8 mouse cellular contexts compared by ENCODE assay signal in the genomic region with DNA sequence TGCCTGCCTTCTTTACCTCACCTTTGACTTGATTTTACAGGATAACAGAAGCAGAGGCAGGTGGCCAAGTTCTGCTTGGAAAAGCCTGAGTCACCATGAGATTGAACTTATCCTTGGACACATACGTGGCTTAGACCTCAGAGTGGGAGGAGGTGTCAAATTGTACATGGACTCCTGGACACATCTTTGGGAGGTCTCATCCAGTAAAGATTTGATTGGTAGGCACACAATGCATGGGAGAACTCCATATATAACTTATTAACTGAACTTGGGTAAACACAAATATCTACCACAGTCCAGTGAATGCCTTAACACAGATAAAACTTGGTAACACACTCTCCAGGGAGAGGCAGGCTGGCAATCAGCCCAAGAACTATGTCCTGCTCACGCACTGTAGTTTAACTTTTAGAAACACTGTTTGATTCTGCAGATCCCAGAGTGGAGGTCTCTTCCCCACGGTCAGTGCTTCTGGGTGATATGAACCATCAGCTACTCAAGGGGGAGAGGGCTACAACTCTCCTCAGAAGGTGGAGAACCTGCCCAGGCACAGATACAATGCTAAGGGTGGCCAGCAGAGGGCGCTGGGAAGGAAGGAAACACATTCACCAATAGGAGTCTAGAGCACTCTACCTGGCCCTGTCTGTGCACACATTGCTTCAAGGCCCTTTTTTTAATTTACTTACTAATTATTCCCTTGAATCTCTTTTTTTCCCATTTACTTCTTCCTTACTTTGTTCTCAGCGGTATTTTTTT. TPM values are rescaled to one million over a fixed set of nuclear protein-coding genes. Genes with fewer than 3 reads are reported as not detected.
DNase-seq lines count a peak whose midpoint lies in the region; ATAC-seq and TF ChIP-seq lines count a peak whose summit lies in the region.
"Had no signal": no experiment of that assay in that cellular context is flagged by ENCODE, and none has a peak within 500 bp of the region (broad histone marks: within the 10 kb centered on the region; RNA-seq: fewer than 3 reads in every experiment).

No protein-coding gene starts in this region.

- 29% methylated on average over 5 of the region's 5 CpGs for WGBS in kidney, embryonic 15.5 days
- 22% methylated on average over 5 of the region's 5 CpGs for WGBS in liver, postnatal 0 days (ENCODE audit: insufficient replicate concordance)

- peaks cover 7% of the 10 kb centered on the region; the same call in 1 of the 2 replicates for H3K4me1 ChIP-seq in bone marrow macrophage, adult 2 months (ENCODE audit: control insufficient read depth, insufficient read depth, low read length)
- no peaks in the 10 kb centered on the region for H3K4me1 ChIP-seq in kidney, embryonic 15.5 days
- H3K4me1 ChIP-seq in liver, postnatal 0 days (ENCODE audit: insufficient read depth), result no peaks in the 10 kb centered on the region; the same call in 1 of the 2 replicates

- H3K4me2 ChIP-seq in kidney, embryonic 15.5 days, result no peak overlapping the region
- peak overlapping the region; percentile 18; the same call in 1 of the 2 replicates for H3K4me2 ChIP-seq in liver, postnatal 0 days (ENCODE audit: low read depth, low read length)

- peaks cover 9% of the 10 kb centered on the region for H3K36me3 ChIP-seq in kidney, embryonic 15.5 days
- H3K36me3 ChIP-seq in liver, postnatal 0 days (replicated peaks; ENCODE audit: insufficient read depth, low read length), result 0 out of 2 replicates have a peak, but pooled peaks cover 4% of the 10 kb centered on the region

- TF ChIP-seq CTCF in bone marrow macrophage, adult 2 months (IDR thresholded peaks at IDR 0.05; ENCODE audit: low read depth, low read length), result peak; percentile 91
- peak; percentile 90 for TF ChIP-seq CTCF in liver, postnatal 0 days (IDR thresholded peaks at IDR 0.05; ENCODE audit: low read depth)

- no peaks in the 10 kb centered on the region for H3K27me3 ChIP-seq in kidney, embryonic 15.5 days
- no peaks in the 10 kb centered on the region for H3K27me3 ChIP-seq in liver, postnatal 0 days (ENCODE audit: insufficient read depth, low read length)

- no peak overlapping the region for H3K4me3 ChIP-seq in bone marrow macrophage, adult 2 months (ENCODE audit: insufficient read depth, low read length)
- H3K4me3 ChIP-seq in kidney, embryonic 15.5 days (replicated peaks), result no peak overlapping the region
- H3K4me3 ChIP-seq in liver, postnatal 0 days (ENCODE audit: low read depth, low read length), result no peak overlapping the region

- no peak for TF ChIP-seq POLR2A in bone marrow macrophage, adult 2 months (IDR thresholded peaks at IDR 0.05; ENCODE audit: borderline replicate concordance, low read depth, low read length)

- no peaks in the 10 kb centered on the region for H3K9me3 ChIP-seq in kidney, embryonic 15.5 days (replicated peaks)
- no peaks in the 10 kb centered on the region for H3K9me3 ChIP-seq in liver, postnatal 0 days (ENCODE audit: low read length)

- H3K9ac ChIP-seq in kidney, embryonic 15.5 days, result no peak overlapping the region
- no peak overlapping the region for H3K9ac ChIP-seq in liver, postnatal 0 days (replicated peaks)

- peak; percentile 81 for DNase-seq in 3T3-L1 (ENCODE audit: low read depth, low spot score)
- peak; percentile 68 for DNase-seq in CD4-positive helper T cell, adult 2 months (ENCODE audit: low read depth, low spot score)
- DNase-seq in liver, postnatal 0 days, result peak; percentile 87
- peak; percentile 53 for DNase-seq in right cerebral cortex, postnatal 4 days

- no peak overlapping the region for H3K27ac ChIP-seq in bone marrow macrophage, adult 2 months (ENCODE audit: insufficient read depth, low read depth, low read length)
- H3K27ac ChIP-seq in kidney, embryonic 15.5 days, result no peak overlapping the region
- H3K27ac ChIP-seq in liver, postnatal 0 days (ENCODE audit: low read depth), result peak overlapping the region; percentile 57; the same call in 1 of the 2 replicates

- peak; percentile 97 for ATAC-seq in erythroid progenitor cell, adult 5-6 weeks (replicated peaks; ENCODE audit: low FRiP score, poor library complexity, severe bottlenecking)
- peak; percentile 83 for ATAC-seq in kidney, embryonic 15.5 days (replicated peaks; ENCODE audit: low FRiP score)
- peak; percentile 85 for ATAC-seq in liver, postnatal 0 days

- TF ChIP-seq EP300 in liver, postnatal 0 days (IDR thresholded peaks at IDR 0.05; ENCODE audit: low read depth), result 0 out of 2 replicates have a peak, but pooled peaks have one; percentile 51

RNA-seq across cellular contexts. Expression of gene Cbr1, which starts 9.6 kb away (rescaled TPM):
- 37.5 and 40.0 TPM in 2 replicates for polyA plus RNA-seq in bone marrow macrophage, adult 2 months (2012; ENCODE audit: insufficient read depth, insufficient read length, missing spikeins)
- 15.1 and 22.2 TPM in 2 replicates for total RNA-seq in erythroid progenitor cell, adult 5-6 weeks (2015; ENCODE audit: low replicate concordance)
- 15.9 and 24.0 TPM in 2 replicates for total RNA-seq in erythroid progenitor cell, adult 5-6 weeks (2017; ENCODE audit: low replicate concordance)
- 138 and 140 TPM in 2 replicates for polyA plus RNA-seq in kidney, embryonic 15.5 days (2015; fragmentation: Nextera tagmentation; extraction: Ambion mirVana)
- 131 and 174 TPM in 2 replicates for polyA plus RNA-seq in liver, postnatal 0 days (2015; fragmentation: Nextera tagmentation; extraction: Ambion mirVana)

RNA-seq across cellular contexts. Expression of gene Setd4, which starts 11.4 kb away (rescaled TPM):
- polyA plus RNA-seq in bone marrow macrophage, adult 2 months (2012; ENCODE audit: insufficient read depth, insufficient read length, missing spikeins), result 5.4 and 6.1 TPM in 2 replicates
- 27.7 and 32.8 TPM in 2 replicates for total RNA-seq in erythroid progenitor cell, adult 5-6 weeks (2015; ENCODE audit: low replicate concordance)
- 5.9 and 8.1 TPM in 2 replicates for total RNA-seq in erythroid progenitor cell, adult 5-6 weeks (2017; ENCODE audit: low replicate concordance)
- polyA plus RNA-seq in kidney, embryonic 15.5 days (2015; fragmentation: Nextera tagmentation; extraction: Ambion mirVana), result 13.9 and 14.3 TPM in 2 replicates
- polyA plus RNA-seq in liver, postnatal 0 days (2015; fragmentation: Nextera tagmentation; extraction: Ambion mirVana), result 6.0 and 6.3 TPM in 2 replicates

RNA-seq across cellular contexts. Expression of gene Gm5678, which starts 12.6 kb away (rescaled TPM):
- polyA plus RNA-seq in bone marrow macrophage, adult 2 months (2012; ENCODE audit: insufficient read depth, insufficient read length, missing spikeins), result not detected in 2 replicates
- total RNA-seq in erythroid progenitor cell, adult 5-6 weeks (2015; ENCODE audit: low replicate concordance), result not detected in 2 replicates
- total RNA-seq in erythroid progenitor cell, adult 5-6 weeks (2017; ENCODE audit: low replicate concordance), result not detected in 2 replicates
- not detected in 2 replicates for polyA plus RNA-seq in kidney, embryonic 15.5 days (2015; fragmentation: Nextera tagmentation; extraction: Ambion mirVana)
- not detected in 2 replicates for polyA plus RNA-seq in liver, postnatal 0 days (2015; fragmentation: Nextera tagmentation; extraction: Ambion mirVana)
- polyA plus RNA-seq: neural tube, embryonic 14.5 days had no signal
